ENCODE assay signal across 10 mouse cellular contexts in genomic region chr2:143546412-143547211, GRCm38 (mm10). TPM values are rescaled to one million over a fixed set of nuclear protein-coding genes. Genes with fewer than 3 reads are reported as not detected.
A peak's percentile ranks its signal among the peaks of the same experiment; 100 is the strongest.
DNase-seq lines count a peak whose midpoint lies in the region; ATAC-seq lines count a peak whose summit lies in the region.
"Had no signal": no experiment of that assay in that cellular context is flagged by ENCODE, and none has a peak within 500 bp of the region (broad histone marks: within the 10 kb centered on the region; RNA-seq: fewer than 3 reads in every experiment).

No protein-coding gene starts in this region.

- ATAC-seq in limb, embryonic 12.5 days (ENCODE audit: insufficient number of reproducible peaks, insufficient read depth, low FRiP score, low TSS enrichment, low read depth) = peak; percentile 69; the same call in 1 of the 2 replicates

- peaks cover 57% of the 10 kb centered on the region for H3K27me3 ChIP-seq in limb, embryonic 12.5 days

- H3K4me1 ChIP-seq in limb, embryonic 12.5 days (replicated peaks) = peaks cover 7% of the 10 kb centered on the region
- H3K4me1 ChIP-seq: megakaryocyte, embryonic 14.5 days had no signal

- peak overlapping the region; percentile 87 for H3K4me2 ChIP-seq in limb, embryonic 12.5 days

- no peak overlapping the region for H3K27ac ChIP-seq in limb, embryonic 12.5 days

- DNase-seq in adrenal gland, adult 18-20 months (ENCODE audit: low spot score in 2 of 2) = peak; percentile 10 to 20
- DNase-seq in adrenal gland, postnatal 4 days (ENCODE audit: low spot score in 2 of 2) = no peak
- DNase-seq in ovary, postnatal 14 days (ENCODE audit: low spot score) = peak; percentile 6
- no peak for DNase-seq in ovary, adult 18-20 months (ENCODE audit: low spot score)
- peak; percentile 43 for DNase-seq in forelimb bud, embryonic 11.5 days (ENCODE audit: low read depth, low spot score)
- peak; percentile 22 for DNase-seq in right cerebral cortex, postnatal 14 days
- DNase-seq in urinary bladder, postnatal 36 days (ENCODE audit: low spot score in 2 of 2) = no peak

- under 1% methylated on average over 33 of the region's 33 CpGs for WGBS in limb, embryonic 12.5 days

- no peak overlapping the region for H3K9ac ChIP-seq in limb, embryonic 12.5 days (replicated peaks)

- no peaks in the 10 kb centered on the region for H3K9me3 ChIP-seq in limb, embryonic 12.5 days
- H3K9me3 ChIP-seq: megakaryocyte, embryonic 14.5 days had no signal

- H3K4me3 ChIP-seq in limb, embryonic 12.5 days (replicated peaks) = peak overlapping the region; percentile 53
- H3K4me3 ChIP-seq: erythroblast, embryonic 14.5 days had no signal

- no peaks in the 10 kb centered on the region for H3K36me3 ChIP-seq in limb, embryonic 12.5 days

RNA-seq across cellular contexts. Expression of gene Pcsk2, which starts 0.7 kb away (rescaled TPM):
- 1 to 10 TPM; 4.5 to 6.5 TPM for total RNA-seq in adrenal gland, adult 18-20 months (2021)
- total RNA-seq in adrenal gland, postnatal 4 days (2021) = 10 to 100 TPM in 1 of 2 experiments, 1 to 10 TPM in 1; 5.5 to 13.2 TPM
- 0.44 and 0.46 TPM in 2 replicates for polyA plus RNA-seq in limb, embryonic 12.5 days (2016; fragmentation: Nextera tagmentation; extraction: Ambion mirVana)
- polyA plus RNA-seq: erythroblast, embryonic 14.5 days had no signal

Comparison
In these comparisons a context has a peak if more than half of its experiments do, and no peak if none do; other contexts are left out.
1. DNase-seq: peak in adrenal gland, adult 18-20 months (2 of 2), ovary, postnatal 14 days (single experiment), forelimb bud, embryonic 11.5 days (single experiment) and right cerebral cortex, postnatal 14 days (single experiment); none in adrenal gland, postnatal 4 days (0 of 2), ovary, adult 18-20 months (single experiment) and urinary bladder, postnatal 36 days (0 of 2).